Mouse (Mus musculus) kidney, postnatal 36 days (tissue): ENCODE measurements around the gene Rhbdl1.

Experiments
- DNase-seq, 2 experiments: peaks; one replicate each; pipeline ENCODE4 v3.0.0; 2021 to 2022; ENCODE audit warnings: mixed read lengths in 2 of 2

The Rhbdl1 gene

DNA sequence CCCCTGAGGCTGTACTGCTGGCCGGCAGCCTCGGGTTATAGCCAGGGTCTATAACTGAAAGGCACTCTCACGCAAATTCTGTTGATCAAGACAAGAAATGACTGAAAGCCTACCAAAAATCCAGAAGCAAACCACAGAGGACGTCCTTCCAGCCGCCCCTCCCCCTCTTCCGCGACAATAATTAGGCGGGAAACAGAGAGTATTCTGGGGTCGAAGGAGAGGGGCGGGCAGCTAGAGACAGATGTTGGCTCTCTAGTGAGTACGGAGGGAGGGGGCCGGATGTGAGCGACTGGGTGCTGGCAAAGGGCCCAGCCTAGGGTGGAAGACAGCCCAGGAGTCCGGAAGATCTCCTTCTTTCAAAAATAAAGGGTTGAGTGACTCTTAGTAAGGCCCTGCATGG is 44.5 kb downstream of the Rhbdl1 start, which contains the start of gene Fam173a:
TSS of gene Fam173a (minus strand) at position 287 of the 400 bp plus-strand sequence.
- DNase-seq: peak; percentile 89

DNA sequence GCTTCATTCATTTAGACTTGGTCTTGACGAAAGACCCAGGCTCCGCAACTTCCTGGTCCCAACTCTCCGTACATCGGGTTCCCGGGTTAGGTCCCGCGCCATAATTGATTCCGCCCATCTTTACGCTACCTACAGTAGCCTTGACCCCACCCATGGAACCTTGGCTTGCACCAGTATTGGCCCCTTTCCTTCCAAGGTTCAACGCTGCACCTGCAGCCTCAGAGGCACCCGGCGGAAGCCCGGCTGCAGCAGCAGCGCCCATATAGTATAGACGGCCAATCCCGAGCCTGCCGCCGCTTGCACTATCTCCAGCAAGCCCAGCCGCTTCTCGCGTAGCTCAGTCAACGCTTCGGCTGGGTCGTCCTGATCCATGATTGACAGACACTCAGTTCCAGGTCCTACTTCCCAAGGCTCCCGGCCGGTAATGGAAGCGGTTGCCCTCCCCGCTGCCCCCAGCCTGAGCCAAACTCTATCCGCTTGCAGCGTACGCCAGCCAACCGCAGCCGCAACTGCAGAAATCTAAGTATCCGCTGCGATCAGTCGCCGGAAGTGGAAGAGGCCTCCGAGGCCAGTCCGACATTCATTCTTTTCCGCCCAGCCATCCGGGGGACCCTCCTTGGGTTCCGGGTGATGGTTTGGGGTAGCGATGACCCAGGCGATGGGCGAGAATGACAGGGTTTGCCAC is 45.1 kb downstream of the Rhbdl1 start:
- DNase-seq: peak; percentile 77 to 88

DNA sequence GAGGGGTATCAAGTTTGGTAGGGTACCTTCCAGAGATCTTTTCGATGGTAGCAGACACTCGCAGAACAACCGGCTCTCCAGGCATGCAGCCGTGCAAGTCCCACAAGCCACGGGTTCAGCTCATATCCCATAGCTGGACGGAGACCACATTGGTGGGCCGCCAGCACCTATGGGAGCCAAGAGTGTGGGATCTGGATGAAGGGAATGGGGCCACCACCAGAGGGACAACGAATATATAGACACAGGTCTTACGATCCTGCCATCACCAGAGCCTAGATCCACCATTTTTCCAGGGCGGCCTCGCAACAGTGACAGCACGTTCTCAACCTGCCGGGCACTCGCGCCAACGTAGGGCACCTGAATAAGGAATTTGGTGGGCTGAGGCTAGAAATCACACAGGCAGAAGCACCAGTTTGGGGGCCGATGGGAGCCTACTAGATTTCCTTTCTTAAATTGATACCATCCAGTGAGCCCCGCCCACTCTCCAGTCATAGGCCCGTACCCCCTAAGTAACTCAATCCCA is 45.7 kb downstream of the Rhbdl1 start:
- DNase-seq: no peak

DNA sequence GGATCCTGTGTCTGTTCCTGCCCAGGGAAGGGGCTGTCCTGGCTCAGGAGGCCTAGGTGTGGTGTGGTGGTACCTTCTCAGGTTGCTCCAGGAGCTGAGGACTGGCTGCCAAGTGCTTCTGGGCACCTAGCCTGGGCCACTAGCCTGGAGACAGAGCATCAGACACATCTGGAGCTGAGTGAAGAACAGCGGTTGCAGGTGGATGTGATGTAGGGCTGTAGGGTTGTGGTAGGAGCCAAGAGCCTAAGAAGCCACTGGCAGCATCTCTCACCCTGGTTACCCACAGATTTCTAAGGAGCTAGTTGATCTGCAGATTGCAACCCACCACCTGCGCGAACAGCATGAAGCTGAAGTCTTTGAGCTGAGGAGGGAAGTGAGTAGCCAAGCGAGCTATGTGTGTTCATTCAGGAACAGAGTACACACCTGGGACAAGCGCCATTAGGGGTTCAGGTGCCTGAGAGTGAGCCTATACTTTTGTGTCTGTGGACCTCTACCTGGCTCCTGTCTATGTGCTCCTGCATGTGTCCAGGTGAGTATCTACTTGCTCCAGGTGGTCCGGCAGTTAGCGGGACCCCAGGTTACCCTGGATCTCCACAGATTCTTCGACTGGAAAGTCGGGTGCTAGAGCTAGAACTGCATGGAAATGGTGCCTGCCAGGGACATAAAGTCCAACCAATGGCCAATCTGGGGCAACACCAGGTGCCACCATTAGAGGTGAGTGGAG is 50.2 kb downstream of the Rhbdl1 start:
- DNase-seq: no peak

DNA sequence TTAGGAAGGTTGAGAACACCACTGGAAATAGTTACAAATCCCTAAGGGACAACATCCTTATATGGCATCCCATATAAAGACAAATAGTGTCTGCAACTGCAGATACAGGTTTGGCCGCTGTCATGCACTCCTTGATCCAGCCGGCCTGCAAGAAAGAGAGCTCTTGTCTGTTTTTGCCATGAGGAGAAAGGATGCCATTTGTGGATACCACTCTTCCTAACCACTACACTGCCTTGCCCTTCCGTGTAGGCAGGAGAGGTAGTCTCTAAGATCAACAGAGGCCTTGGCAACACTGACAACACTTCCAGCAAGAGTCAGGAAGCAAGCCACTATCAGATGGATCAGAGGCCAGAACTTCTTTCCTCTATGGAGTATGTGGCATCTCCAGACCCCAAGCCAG is 50.8 kb downstream of the Rhbdl1 start, which contains the start of gene Ccdc78:
TSS of gene Ccdc78 (plus strand) at position 301 of the 400 bp plus-strand sequence.
- no peak for DNase-seq

DNA sequence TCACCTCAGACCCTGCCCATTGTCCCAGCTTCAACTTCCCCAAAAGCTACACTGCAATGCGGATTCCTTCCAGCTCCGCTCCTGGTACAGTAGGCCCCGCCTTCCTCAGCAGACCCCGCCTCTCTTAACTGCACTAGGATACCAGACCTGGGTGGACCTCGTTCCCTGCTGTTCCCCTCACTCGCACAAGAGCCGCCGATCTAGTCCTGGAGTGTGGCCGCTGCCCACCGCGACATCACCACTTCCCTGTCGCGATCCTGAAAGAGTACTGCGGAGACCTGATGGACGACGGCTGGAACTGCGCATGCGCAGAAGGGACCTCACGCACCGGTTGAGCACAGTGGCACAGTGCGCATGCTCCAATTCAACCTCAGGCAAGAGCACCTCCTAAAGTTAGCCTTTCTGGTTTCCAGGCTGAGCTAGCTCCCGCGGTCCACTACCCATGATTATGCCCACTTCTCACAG is 51.8 kb downstream of the Rhbdl1 start, which contains the start of gene Haghl:
TSS of gene Haghl (minus strand) at position 393 of the 465 bp plus-strand sequence.
- DNase-seq: peak; percentile 97 to 99
